Mouse (Mus musculus): ENCODE measurements around the gene Ddx43. TPM values are rescaled to one million over a fixed set of nuclear protein-coding genes. Genes with fewer than 3 reads are reported as not detected.
"Not testable (repeated sequence)": the region's sequence is repeated elsewhere in the genome, so short reads cannot be mapped to it uniquely, and the experiment has no call there.

Ddx43 gene
- polyA plus RNA-seq (2021): 0.03 TPM

DNA sequence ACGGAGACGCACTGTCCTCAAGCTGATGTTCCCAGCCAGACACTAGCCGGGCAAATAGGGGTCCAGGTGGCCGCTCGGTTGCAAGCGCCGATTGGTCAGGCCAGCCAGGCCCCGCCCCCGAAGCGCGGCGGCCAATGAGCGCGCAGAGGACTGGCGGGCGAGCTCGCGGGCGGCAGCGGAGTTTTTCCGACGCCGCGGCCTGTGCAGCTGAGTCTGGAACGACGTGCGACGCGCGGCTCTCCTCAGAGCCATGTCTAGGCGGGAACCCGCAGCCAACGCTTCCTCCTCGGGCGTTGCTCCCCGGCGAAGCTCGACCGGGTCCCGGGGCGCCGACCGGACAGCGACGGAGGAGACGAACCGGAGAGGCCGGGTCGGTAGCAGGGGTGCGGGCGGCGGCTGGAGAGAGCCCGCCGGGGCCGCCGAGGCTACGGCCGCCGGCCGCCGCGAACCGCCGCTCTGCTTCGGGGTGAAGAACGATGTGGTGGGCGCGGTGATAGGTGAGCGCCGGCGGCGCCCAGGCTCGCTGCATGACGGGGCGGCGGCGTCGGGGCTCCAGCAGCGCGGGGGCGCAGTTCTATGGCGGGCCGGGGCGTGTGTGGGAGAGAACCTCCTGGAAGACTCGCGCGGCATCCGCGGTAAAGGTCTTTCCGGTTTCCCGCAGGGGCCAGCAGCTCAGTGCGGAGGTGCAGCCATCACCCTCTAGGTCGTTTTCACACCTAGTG, at the start of gene Ddx43:
Gene Ddx43 (plus strand): TSS at position 148 of the 722 bp plus-strand sequence.
- no peak for DNase-seq (ENCODE audit: low read depth, low spot score)
- POLR2A ChIA-PET: no interaction called here
- no peak for ATAC-seq
- in situ Hi-C loops (cut with MboI; ENCODE audit: low pct_unique_long_range_greater_than_20kb): no loop called here
- TF ChIP-seq CTCF (IDR thresholded peaks at IDR 0.05): no peak
- CTCF ChIA-PET: no interaction called here
- peaks cover 39% of the 10 kb centered on the region for H3K27me3 ChIP-seq

DNA sequence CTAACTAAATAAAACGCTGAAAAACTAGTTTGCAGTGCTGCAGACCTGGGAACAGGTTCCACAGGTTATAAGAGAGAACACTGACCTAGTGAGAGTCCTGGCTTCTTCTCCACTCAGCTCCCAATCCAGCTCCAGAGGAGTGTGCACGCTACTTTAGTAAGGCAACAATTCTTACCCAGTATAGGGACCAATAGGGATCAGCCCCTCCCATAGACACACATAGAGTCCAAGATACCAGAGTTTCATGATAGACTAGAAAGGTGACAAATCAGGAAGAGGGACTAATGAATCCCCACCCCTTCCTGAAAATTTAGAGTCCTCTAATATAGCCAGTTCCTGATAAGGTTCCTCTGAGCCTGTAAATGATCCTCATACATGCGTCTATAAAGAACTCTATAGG, 48.6 kb upstream of the Ddx43 start:
- ATAC-seq (no peak), DNase-seq (ENCODE audit: low read depth, low spot score) (no peak)
- POLR2A ChIA-PET: no interaction called here
- CTCF ChIA-PET: no interaction called here
- in situ Hi-C loops (cut with MboI; ENCODE audit: low pct_unique_long_range_greater_than_20kb): no loop called here
- TF ChIP-seq CTCF (IDR thresholded peaks at IDR 0.05): no peak
- no peaks in the 10 kb centered on the region for H3K27me3 ChIP-seq

GRCm38 (mm10) chr9:78348206-78349004, 47.2 kb upstream of the Ddx43 start:
- in situ Hi-C loops (cut with MboI; ENCODE audit: low pct_unique_long_range_greater_than_20kb); H3K27me3 ChIP-seq; POLR2A ChIA-PET: not testable (repeated sequence)
- CTCF ChIA-PET: interaction anchor here (0.7 to 1.2 kb wide), 3 partner anchors 8 to 9 kb away, joined by 3 read pairs; no protein-coding TSS in a partner anchor
- ATAC-seq (peak; percentile 73), DNase-seq (ENCODE audit: low read depth, low spot score) (peak; percentile 54)

DNA sequence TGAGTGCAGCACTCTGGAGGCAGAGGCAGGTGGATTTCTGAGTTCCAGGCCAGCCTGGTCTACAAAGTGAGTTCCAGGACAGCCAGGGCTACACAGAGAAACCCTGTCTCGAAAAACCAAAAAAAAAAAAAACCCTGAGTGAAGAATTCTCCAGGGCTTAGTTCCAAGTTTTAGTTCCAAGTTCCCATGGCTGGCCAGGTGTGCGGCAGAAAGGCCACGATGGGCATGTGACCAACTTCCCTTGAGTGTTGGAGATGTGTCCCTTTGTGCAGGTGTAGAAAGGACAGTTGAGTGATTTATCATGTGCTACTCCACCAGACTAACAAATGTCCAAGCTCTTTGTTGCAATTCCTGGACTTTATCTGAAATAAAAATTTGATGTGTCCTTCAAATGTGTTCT, 46.4 kb upstream of the Ddx43 start:
- POLR2A ChIA-PET: not testable (repeated sequence)

GRCm38 (mm10) chr9:78350007-78350406, 45.6 kb upstream of the Ddx43 start:
- DNase-seq (ENCODE audit: low read depth, low spot score); H3K27me3 ChIP-seq; ATAC-seq; POLR2A ChIA-PET; CTCF ChIA-PET: not testable (repeated sequence)
- in situ Hi-C loops (cut with MboI; ENCODE audit: low pct_unique_long_range_greater_than_20kb): loop anchor here (25.0 kb wide), 1 partner anchor 187 kb away; no protein-coding TSS in a partner anchor

More for the DNA sequence above, 46.4 kb upstream of the Ddx43 start:
- DNase-seq (ENCODE audit: low read depth, low spot score); in situ Hi-C loops (cut with MboI; ENCODE audit: low pct_unique_long_range_greater_than_20kb); H3K27me3 ChIP-seq; ATAC-seq: not testable (repeated sequence)
- CTCF ChIA-PET: interaction anchor here (0.7 to 1.2 kb wide), 2 partner anchors 9 kb away, joined by 3 read pairs; no protein-coding TSS in a partner anchor

DNA sequence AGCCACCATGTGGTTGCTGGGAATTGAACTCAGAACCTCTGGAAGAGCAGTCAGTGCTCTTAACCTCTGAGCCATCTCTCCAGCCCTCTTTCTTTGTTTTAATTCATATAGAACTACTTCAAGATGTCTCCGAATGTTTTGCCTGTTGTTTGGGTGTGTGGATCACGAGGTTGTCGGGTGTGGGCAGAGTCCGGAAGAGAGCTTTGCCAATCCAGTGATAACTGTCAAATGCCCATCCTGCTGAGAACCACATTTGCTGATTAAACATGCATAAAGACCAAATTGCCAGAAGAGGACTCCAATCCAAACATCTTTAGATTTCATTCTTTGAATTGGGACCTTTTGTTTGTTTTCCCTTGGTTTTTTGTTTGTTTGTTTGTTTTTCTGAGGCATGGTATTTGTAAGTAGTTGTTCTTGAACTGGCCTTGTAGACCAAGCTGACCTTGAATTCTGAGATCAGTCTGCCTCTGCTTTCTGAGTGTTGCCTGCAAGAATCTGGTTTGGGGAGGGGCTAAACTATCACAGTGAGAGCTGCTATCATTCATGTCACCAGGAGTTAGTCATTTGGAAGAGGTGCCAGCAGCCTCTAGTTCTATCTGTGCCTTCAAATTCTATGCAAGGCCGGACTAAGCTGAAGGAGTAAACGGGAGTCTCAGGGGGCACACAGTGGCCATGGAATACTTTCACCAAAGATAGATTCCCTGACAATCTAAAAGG, 43.9 kb upstream of the Ddx43 start:
- ATAC-seq: no peak
- no peak for DNase-seq (ENCODE audit: low read depth, low spot score)
- ChIA-PET POLR2A (no interaction called here), CTCF (no interaction called here)
- TF ChIP-seq CTCF (IDR thresholded peaks at IDR 0.05): no peak
- no peaks in the 10 kb centered on the region for H3K27me3 ChIP-seq
- in situ Hi-C loops (cut with MboI; ENCODE audit: low pct_unique_long_range_greater_than_20kb): loop anchor here (25.0 kb wide), 1 partner anchor 186 kb away; no protein-coding TSS in a partner anchor

DNA sequence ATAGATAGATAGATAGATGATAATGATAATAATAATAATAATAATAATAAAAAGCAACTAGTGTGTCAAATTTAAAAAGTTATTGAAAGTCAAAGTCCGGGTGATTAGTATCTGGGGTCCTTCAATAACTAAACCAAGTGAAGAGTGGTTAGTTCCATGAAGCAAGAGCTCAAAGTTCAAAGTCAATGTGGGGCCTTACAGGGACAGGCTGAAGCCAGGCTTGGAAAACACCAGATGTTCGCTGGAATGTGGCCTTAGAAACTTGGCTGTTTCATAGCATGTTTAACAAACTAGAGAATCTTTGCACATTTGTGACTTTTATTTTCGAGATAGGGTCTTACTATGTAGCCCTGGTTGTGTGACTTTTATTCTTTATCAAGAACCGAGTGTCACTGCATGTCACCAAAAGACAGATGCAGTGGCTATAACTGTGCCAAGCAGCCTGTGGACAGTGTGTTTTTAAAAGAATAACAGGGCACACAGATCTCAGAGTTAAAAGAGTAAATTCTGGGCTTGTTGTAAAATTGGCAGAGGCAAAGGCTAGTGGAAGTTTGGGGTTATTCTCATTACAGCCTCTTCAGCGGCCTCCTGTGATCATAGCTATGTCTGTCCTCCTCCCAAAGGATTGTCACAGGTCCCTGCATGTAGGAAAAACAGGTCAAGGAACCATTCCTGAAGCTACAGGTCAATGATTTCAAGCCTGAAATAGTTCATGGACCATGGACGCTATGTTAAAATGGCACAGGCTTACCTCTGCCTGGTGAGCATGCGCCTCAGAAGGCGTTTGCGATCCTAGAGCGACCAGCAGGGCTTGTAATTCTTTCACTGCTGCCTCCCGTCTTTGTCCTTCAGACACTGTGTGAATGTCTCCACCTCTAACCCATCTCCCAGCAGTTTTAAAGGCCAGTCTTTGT, 40.7 kb upstream of the Ddx43 start:
- no peak for TF ChIP-seq CTCF (IDR thresholded peaks at IDR 0.05)
- POLR2A ChIA-PET: interaction anchor here (0.7 kb wide), 1 partner anchor 210 kb away, joined by 3 read pairs; no protein-coding TSS in a partner anchor
- DNase-seq (ENCODE audit: low read depth, low spot score) (no peak), ATAC-seq (no peak)
- CTCF ChIA-PET: no interaction called here
- H3K27me3 ChIP-seq: no peaks in the 10 kb centered on the region
- in situ Hi-C loops (cut with MboI; ENCODE audit: low pct_unique_long_range_greater_than_20kb): loop anchor here (25.0 kb wide), 1 partner anchor 182 kb away; no protein-coding TSS in a partner anchor

DNA sequence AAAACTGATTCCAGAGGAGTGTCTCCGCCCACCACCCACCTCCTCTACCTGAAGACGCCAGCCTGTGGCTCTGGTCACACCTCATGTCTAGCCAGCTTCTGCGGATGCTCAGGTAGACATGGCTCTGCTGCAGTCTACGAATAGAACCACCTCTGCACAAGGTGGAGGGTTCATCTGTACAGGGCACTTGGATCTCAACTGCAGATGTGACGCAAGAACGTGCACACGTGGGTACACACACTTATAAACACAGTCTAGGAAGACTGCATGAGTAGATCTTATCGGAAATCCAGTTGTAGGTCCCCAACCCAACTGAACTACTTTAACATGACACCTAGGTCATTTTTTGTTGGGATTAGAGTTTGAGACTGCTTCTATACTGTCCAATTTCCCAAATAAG, 40.0 kb upstream of the Ddx43 start, which contains the start of gene Gsta2:
Gene Gsta2 (minus strand): TSS at position 178 of the 400 bp plus-strand sequence.
- CTCF ChIA-PET: no interaction called here
- TF ChIP-seq CTCF (IDR thresholded peaks at IDR 0.05): no peak
- POLR2A ChIA-PET: interaction anchor here (0.7 kb wide), 1 partner anchor 211 kb away, joined by 3 read pairs; no protein-coding TSS in a partner anchor
- in situ Hi-C loops (cut with MboI; ENCODE audit: low pct_unique_long_range_greater_than_20kb): loop anchor here (25.0 kb wide), 1 partner anchor 182 kb away; no protein-coding TSS in a partner anchor
- no peaks in the 10 kb centered on the region for H3K27me3 ChIP-seq
- ATAC-seq (no peak), DNase-seq (ENCODE audit: low read depth, low spot score) (no peak)

- POLR2A ChIA-PET: interaction anchor here (1.0 kb wide), 1 partner anchor 17 kb away, joined by 3 read pairs; no protein-coding TSS in a partner anchor
- peak; percentile 80 for TF ChIP-seq CTCF (IDR thresholded peaks at IDR 0.05)
- ATAC-seq (no peak), DNase-seq (ENCODE audit: low read depth, low spot score) (peak; percentile 7)
- CTCF ChIA-PET: interaction anchor here (0.9 to 1.5 kb wide), 11 partner anchors 9 to 194 kb away, joined by 3 to 5 read pairs (median 3); partner anchors contain the start of gene Ooep
- in situ Hi-C loops (cut with MboI; ENCODE audit: low pct_unique_long_range_greater_than_20kb): loop anchor here (25.0 kb wide), 1 partner anchor 179 kb away; no protein-coding TSS in a partner anchor
- no peaks in the 10 kb centered on the region for H3K27me3 ChIP-seq
Observed at GRCm38 (mm10) chr9:78358053-78358452, 37.5 kb upstream of the Ddx43 start.

Measured in Patski (cell line).